Mouse (Mus musculus) heart, embryonic 14.5 days (tissue): Measurements from ENCODE around the gene Adamts5. TPM values are rescaled to one million over a fixed set of nuclear protein-coding genes. Genes with fewer than 3 reads are reported as not detected.

Source experiments
- ATAC-seq: fragments of 200-750 bp; cut with Nextera tagmentation; 2 replicates; pipeline ENCODE4 v1.8.0; 2017; ENCODE audit warnings: low read depth, moderate TSS enrichment; ENCODE audit not compliant: insufficient number of reproducible peaks, insufficient read depth, low FRiP score
- H3K27ac ChIP-seq, 2 experiments: fragments of 200-500 bp in 1 of 2; fragments of 300-500 bp in 1 of 2; sonication (generic) in 1 of 2; replicated peaks in 1 of 2; 2 replicates each; pipeline ENCODE4 v1.5.1; 2012 to 2014; ENCODE audit warnings: low read depth in 2 of 2, low read length in 2 of 2, control low read depth in 1 of 2, mild to moderate bottlenecking in 1 of 2, mixed read lengths in 1 of 2; ENCODE audit not compliant: control insufficient read depth in 1 of 2, insufficient read depth in 1 of 2
- H3K27me3 ChIP-seq: fragments of 300-500 bp; sonication (generic); 2 replicates; pipeline ENCODE4 v1.6.1; 2014; ENCODE audit warnings: mild to moderate bottlenecking, low read length, control low read depth; ENCODE audit not compliant: control insufficient read depth, insufficient read depth
- H3K36me3 ChIP-seq: fragments of 300-500 bp; sonication (generic); 2 replicates; pipeline ENCODE4 v1.6.1; 2014; ENCODE audit warnings: mild to moderate bottlenecking, control low read depth, low read length, mixed read lengths; ENCODE audit not compliant: control insufficient read depth, insufficient read depth
- H3K4me1 ChIP-seq, 2 experiments: fragments of 200-500 bp in 1 of 2; fragments of 300-500 bp in 1 of 2; sonication (generic) in 1 of 2; 2 replicates each; pipeline ENCODE4 v1.6.1; 2012 to 2014; ENCODE audit warnings: low read length in 2 of 2, control low read depth in 1 of 2, mixed read lengths in 1 of 2; ENCODE audit not compliant: control insufficient read depth in 2 of 2, insufficient read depth in 2 of 2
- H3K4me2 ChIP-seq: fragments of 300-500 bp; sonication (generic); 2 replicates; pipeline ENCODE4 v1.6.1; 2014; ENCODE audit warnings: mild to moderate bottlenecking, low read length
- H3K4me3 ChIP-seq, 2 experiments: fragments of 200-500 bp in 1 of 2; fragments of 300-500 bp in 1 of 2; sonication (generic) in 1 of 2; 2 replicates each; pipeline ENCODE4 v1.5.1; 2012 to 2014; ENCODE audit warnings: low read length in 2 of 2, mild to moderate bottlenecking in 2 of 2, control low read depth in 1 of 2, low read depth in 1 of 2, moderate library complexity in 1 of 2; ENCODE audit not compliant: control insufficient read depth in 1 of 2, insufficient read depth in 1 of 2
- H3K9ac ChIP-seq: fragments of 300-500 bp; sonication (generic); 2 replicates; pipeline ENCODE4 v1.6.1; 2014; ENCODE audit warnings: mild to moderate bottlenecking, low read length
- H3K9me3 ChIP-seq: fragments of 300-500 bp; sonication (generic); 2 replicates; pipeline ENCODE4 v1.6.1; 2016; ENCODE audit warnings: low read length, control low read depth; ENCODE audit not compliant: control insufficient read depth
- WGBS: fragments of 180-500 bp; shearing (Covaris S2); extraction: QIAGEN DNeasy Blood & Tissue Kit; methylation state at CpG from one replicate; pipeline ENCODE4 v1.1.7; 2014; 5-methylcytosine and 5-hydroxymethylcytosine counted together
- polyA plus RNA-seq: library from polyadenylated mRNA; unstranded; fragments of >200 nt; fragmentation: Nextera tagmentation; extraction: Ambion mirVana; gene quantifications from 2 replicates; pipeline ENCODE4 v1.2.1, GENCODE M21; 2014

Gene Adamts5
- polyA plus RNA-seq = 3.0 and 4.0 TPM in 2 replicates

- Histone ChIP-seq H3K4me3 (peak within 1 kb of the TSS; percentile 65 to 68), H3K27me3 (no peaks in the 10 kb centered on the region), H3K9me3 (no peaks in the 10 kb centered on the region), H3K9ac (peak within 1 kb of the TSS; percentile 78), H3K27ac (peak within 1 kb of the TSS; percentile 38 to 70), H3K36me3 (no peaks in the 10 kb centered on the region), H3K4me2 (peak within 1 kb of the TSS; percentile 95), H3K4me1 (peaks cover 7 to 9% of the 10 kb centered on the region in 2 experiments; a peak in 2 of 4 replicates)
- WGBS = 6% methylated on average over 13 of the region's 13 CpGs
- ATAC-seq = no peak
These were observed at the start of gene Adamts5 for GRCm38 (mm10) chr16:85901581-85901910. Adamts5 (minus strand) TSS chr16:85901828.

- Histone ChIP-seq H3K27me3 (no peaks in the 10 kb centered on the region), H3K36me3 (no peaks in the 10 kb centered on the region), H3K9ac (no peak overlapping the region), H3K27ac (no peak overlapping the region), H3K4me3 (no peak overlapping the region), H3K4me1 (no peaks in the 10 kb centered on the region), H3K4me2 (no peak overlapping the region), H3K9me3 (no peaks in the 10 kb centered on the region)
- no peak for ATAC-seq
- 62% methylated on average over 2 of the region's 2 CpGs for WGBS
These were observed 48.7 kb upstream of the Adamts5 start for GRCm38 (mm10) chr16:85950356-85950755.

- no peak for ATAC-seq
These were observed 24.4 kb upstream of the Adamts5 start for GRCm38 (mm10) chr16:85926004-85926403.

GRCm38 (mm10) chr16:85922454-85922853, 20.8 kb upstream of the Adamts5 start:
- Histone ChIP-seq H3K9ac (no peak overlapping the region), H3K27ac (no peak overlapping the region), H3K4me3 (no peak overlapping the region), H3K4me2 (no peak overlapping the region), H3K4me1 (no peaks in the 10 kb centered on the region), H3K9me3 (no peaks in the 10 kb centered on the region), H3K36me3 (no peaks in the 10 kb centered on the region), H3K27me3 (no peaks in the 10 kb centered on the region)
- no peak for ATAC-seq
- 47% methylated on average over 1 of the region's 1 CpGs for WGBS

More at GRCm38 (mm10) chr16:85926004-85926403, 24.4 kb upstream of the Adamts5 start:
- H3K4me1 ChIP-seq = no peaks in the 10 kb centered on the region
- H3K9me3 ChIP-seq = no peaks in the 10 kb centered on the region
- 91% methylated on average over 5 of the region's 5 CpGs for WGBS
- H3K4me2 ChIP-seq = no peak overlapping the region
- no peak overlapping the region for H3K4me3 ChIP-seq
- no peak overlapping the region for H3K9ac ChIP-seq
- no peaks in the 10 kb centered on the region for H3K36me3 ChIP-seq
- no peak overlapping the region for H3K27ac ChIP-seq
- H3K27me3 ChIP-seq = no peaks in the 10 kb centered on the region

- Histone ChIP-seq H3K4me1 (no peaks in the 10 kb centered on the region), H3K27me3 (no peaks in the 10 kb centered on the region), H3K9ac (no peak overlapping the region), H3K4me2 (no peak overlapping the region), H3K36me3 (no peaks in the 10 kb centered on the region), H3K27ac (no peak overlapping the region), H3K4me3 (no peak overlapping the region), H3K9me3 (no peaks in the 10 kb centered on the region)
- WGBS = 70% methylated on average over 4 of the region's 4 CpGs
- no peak for ATAC-seq
These were observed 18.5 kb upstream of the Adamts5 start for GRCm38 (mm10) chr16:85920122-85920521.

GRCm38 (mm10) chr16:85900702-85901580, 687 bp downstream of the Adamts5 start:
- H3K4me1 ChIP-seq = peaks cover 7 to 9% of the 10 kb centered on the region in 2 experiments; a peak in 2 of 4 replicates
- H3K9me3 ChIP-seq = no peaks in the 10 kb centered on the region
- peak overlapping the region; percentile 38 to 70 for H3K27ac ChIP-seq
- H3K4me2 ChIP-seq = peak overlapping the region; percentile 95
- H3K36me3 ChIP-seq = no peaks in the 10 kb centered on the region
- ATAC-seq = peak; percentile 58
- under 1% methylated on average over 51 of the region's 51 CpGs for WGBS
- H3K27me3 ChIP-seq = no peaks in the 10 kb centered on the region
- H3K9ac ChIP-seq = peak overlapping the region; percentile 78
- H3K4me3 ChIP-seq = peak overlapping the region; percentile 65 to 68

- peak overlapping the region in 1 of 2 experiments; percentile 70; a peak in 2 of 4 replicates for H3K27ac ChIP-seq
- H3K4me3 ChIP-seq = peak overlapping the region; percentile 65 to 68
- no peaks in the 10 kb centered on the region for H3K36me3 ChIP-seq
- ATAC-seq = peak; percentile 41; the same call in 1 of the 2 replicates
- WGBS = 2% methylated on average over 44 of the region's 45 CpGs
- H3K27me3 ChIP-seq = no peaks in the 10 kb centered on the region
- H3K9me3 ChIP-seq = no peaks in the 10 kb centered on the region
- peaks cover 7 to 9% of the 10 kb centered on the region in 2 experiments; a peak in 2 of 4 replicates for H3K4me1 ChIP-seq
- peak overlapping the region; percentile 95 for H3K4me2 ChIP-seq
- H3K9ac ChIP-seq = peak overlapping the region; percentile 78
These were observed 1.6 kb downstream of the Adamts5 start for GRCm38 (mm10) chr16:85899790-85900587.
